Mouse (Mus musculus): ENCODE results near the gene Med21. TPM values are rescaled to one million over a fixed set of nuclear protein-coding genes. Genes with fewer than 3 reads are reported as not detected.

The Med21 gene
- polyA plus RNA-seq, 1 experiment from 2014 or later: 146 TPM

GRCm38 (mm10) chr6:146643184-146643570, 830 bp downstream of the Med21 start:
- no peak for ATAC-seq (ENCODE audit: insufficient number of reproducible peaks, insufficient read depth, low FRiP score, low read depth)
- Histone ChIP-seq H3K9ac (replicated peaks; ENCODE audit: low read depth, low read length) (peak overlapping the region; percentile 90), H3K9me3 (ENCODE audit: control insufficient read depth, low read depth, low read length) (no peaks in the 10 kb centered on the region), H3K4me2 (replicated peaks; ENCODE audit: low read depth, low read length) (peak overlapping the region; percentile 85), H3K27me3 (ENCODE audit: control insufficient read depth, insufficient read depth, low read length) (no peaks in the 10 kb centered on the region), H3K36me3 (ENCODE audit: control insufficient read depth, insufficient read depth, low read length) (no peaks in the 10 kb centered on the region), H3K27ac (ENCODE audit: low read length) (peak overlapping the region; percentile 96; the same call in 1 of the 2 replicates), H3K4me1 (ENCODE audit: control insufficient read depth, insufficient read depth, low read length) (0 out of 2 replicates have a peak, but pooled peaks cover 4% of the 10 kb centered on the region), H3K4me3 (ENCODE audit: low read depth, low read length) (peak overlapping the region; percentile 86)
- 30% methylated on average over 11 of the region's 11 CpGs for WGBS

DNA sequence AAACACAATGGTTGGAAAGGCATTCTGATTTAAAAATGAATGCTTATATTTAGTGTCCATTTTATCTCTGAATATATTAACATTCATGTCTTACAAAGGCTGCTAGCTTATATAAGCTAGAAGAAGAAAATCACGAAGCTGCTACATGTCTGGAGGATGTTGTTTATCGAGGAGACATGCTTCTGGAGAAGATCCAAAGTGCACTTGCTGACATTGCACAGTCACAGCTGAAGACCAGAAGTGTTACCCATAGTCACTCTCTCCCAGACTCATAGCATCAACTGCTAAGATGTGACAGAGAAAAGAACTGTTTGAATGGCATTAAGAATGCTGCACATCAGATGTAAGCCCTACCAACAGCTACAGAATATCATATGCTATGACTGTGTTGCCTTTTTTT, 7.7 kb downstream of the Med21 start:
- Histone ChIP-seq H3K4me1 (ENCODE audit: control insufficient read depth, insufficient read depth, low read length) (no peaks in the 10 kb centered on the region), H3K9ac (replicated peaks; ENCODE audit: low read depth, low read length) (no peak overlapping the region), H3K4me3 (ENCODE audit: low read depth, low read length) (no peak overlapping the region), H3K9me3 (ENCODE audit: control insufficient read depth, low read depth, low read length) (no peaks in the 10 kb centered on the region), H3K36me3 (ENCODE audit: control insufficient read depth, insufficient read depth, low read length) (peaks cover 12% of the 10 kb centered on the region), H3K27ac (ENCODE audit: low read length) (no peak overlapping the region), H3K27me3 (ENCODE audit: control insufficient read depth, insufficient read depth, low read length) (no peaks in the 10 kb centered on the region), H3K4me2 (replicated peaks; ENCODE audit: low read depth, low read length) (no peak overlapping the region)
- 60% methylated on average over 2 of the region's 2 CpGs for WGBS
- ATAC-seq (ENCODE audit: insufficient number of reproducible peaks, insufficient read depth, low FRiP score, low read depth): no peak

DNA sequence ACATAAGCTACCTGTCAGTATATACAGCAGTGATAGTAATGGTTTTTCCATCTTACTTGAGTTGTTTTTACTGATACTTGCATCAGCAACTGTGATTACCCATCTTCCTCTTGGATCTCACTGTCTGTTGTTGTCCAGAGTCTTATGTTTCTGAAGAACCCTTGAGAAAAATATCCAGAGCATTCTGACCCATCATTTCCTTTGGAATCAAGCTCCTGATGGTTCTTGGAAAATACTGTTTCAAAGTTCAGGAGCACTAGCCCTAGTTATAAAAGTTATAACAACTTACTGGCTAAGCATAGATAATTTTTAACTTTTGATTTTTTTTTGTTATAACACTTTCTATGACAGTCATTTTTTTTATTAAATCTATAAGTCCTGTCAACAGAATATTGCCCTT, 9.1 kb downstream of the Med21 start:
- H3K4me2 ChIP-seq (replicated peaks; ENCODE audit: low read depth, low read length): no peak overlapping the region
- H3K27ac ChIP-seq (ENCODE audit: low read length): no peak overlapping the region
- no peak for ATAC-seq (ENCODE audit: insufficient number of reproducible peaks, insufficient read depth, low FRiP score, low read depth)
- no peaks in the 10 kb centered on the region for H3K4me1 ChIP-seq (ENCODE audit: control insufficient read depth, insufficient read depth, low read length)
- H3K9me3 ChIP-seq (ENCODE audit: control insufficient read depth, low read depth, low read length): no peaks in the 10 kb centered on the region
- no peak overlapping the region for H3K4me3 ChIP-seq (ENCODE audit: low read depth, low read length)
- peaks cover 12% of the 10 kb centered on the region for H3K36me3 ChIP-seq (ENCODE audit: control insufficient read depth, insufficient read depth, low read length)
- H3K27me3 ChIP-seq (ENCODE audit: control insufficient read depth, insufficient read depth, low read length): no peaks in the 10 kb centered on the region
- H3K9ac ChIP-seq (replicated peaks; ENCODE audit: low read depth, low read length): no peak overlapping the region

DNA sequence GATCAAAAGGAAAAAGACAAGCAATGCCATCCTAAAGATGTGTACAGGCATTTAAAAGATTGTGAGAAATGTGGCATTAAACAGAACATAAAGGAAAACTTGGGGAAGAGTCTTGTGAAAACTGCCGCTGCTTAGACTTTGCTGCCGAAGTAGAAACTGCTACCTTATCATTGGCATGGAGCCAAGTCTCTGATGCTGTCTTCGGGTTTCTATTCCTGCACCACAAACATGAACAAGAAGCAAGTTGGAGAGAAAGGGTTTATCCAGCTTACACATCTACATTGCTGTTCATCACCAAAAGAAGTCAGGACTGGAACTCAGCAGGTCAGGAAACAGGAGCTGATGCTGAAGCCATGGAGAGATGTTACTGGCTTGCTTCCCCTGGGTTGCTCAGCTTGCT, 10.8 kb downstream of the Med21 start:
- Histone ChIP-seq H3K4me2 (replicated peaks; ENCODE audit: low read depth, low read length) (no peak overlapping the region), H3K27me3 (ENCODE audit: control insufficient read depth, insufficient read depth, low read length) (no peaks in the 10 kb centered on the region), H3K4me1 (ENCODE audit: control insufficient read depth, insufficient read depth, low read length) (no peaks in the 10 kb centered on the region), H3K9ac (replicated peaks; ENCODE audit: low read depth, low read length) (no peak overlapping the region), H3K9me3 (ENCODE audit: control insufficient read depth, low read depth, low read length) (no peaks in the 10 kb centered on the region), H3K4me3 (ENCODE audit: low read depth, low read length) (no peak overlapping the region), H3K27ac (ENCODE audit: low read length) (no peak overlapping the region), H3K36me3 (ENCODE audit: control insufficient read depth, insufficient read depth, low read length) (peaks cover 12% of the 10 kb centered on the region)
- ATAC-seq (ENCODE audit: insufficient number of reproducible peaks, insufficient read depth, low FRiP score, low read depth): no peak
- WGBS: 67% methylated on average over 3 of the region's 3 CpGs

DNA sequence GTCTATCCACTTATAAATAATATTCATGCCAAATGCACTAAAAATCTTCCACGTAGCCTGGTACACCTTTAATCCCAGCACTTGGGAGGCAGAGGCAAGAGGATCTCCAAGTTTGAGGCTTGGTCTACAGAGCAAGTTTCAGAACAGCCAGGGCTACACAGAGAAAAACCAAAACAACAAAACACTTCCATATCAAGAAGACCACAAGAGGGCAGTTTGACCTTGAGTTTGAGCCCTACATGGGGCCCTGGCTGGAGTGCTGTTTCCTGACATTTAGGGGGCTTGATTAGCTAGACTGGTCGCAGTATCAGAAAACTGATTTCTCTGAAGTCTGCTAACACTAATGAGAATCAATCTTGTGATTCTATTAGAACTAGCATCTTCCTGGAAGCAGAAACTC, 18.2 kb downstream of the Med21 start:
- Histone ChIP-seq H3K4me1 (ENCODE audit: control insufficient read depth, insufficient read depth, low read length) (no peaks in the 10 kb centered on the region), H3K4me3 (ENCODE audit: low read depth, low read length) (no peak overlapping the region), H3K9me3 (ENCODE audit: control insufficient read depth, low read depth, low read length) (no peaks in the 10 kb centered on the region), H3K36me3 (ENCODE audit: control insufficient read depth, insufficient read depth, low read length) (no peaks in the 10 kb centered on the region), H3K4me2 (replicated peaks; ENCODE audit: low read depth, low read length) (no peak overlapping the region), H3K9ac (replicated peaks; ENCODE audit: low read depth, low read length) (no peak overlapping the region), H3K27me3 (ENCODE audit: control insufficient read depth, insufficient read depth, low read length) (no peaks in the 10 kb centered on the region), H3K27ac (ENCODE audit: low read length) (no peak overlapping the region)
- no peak for ATAC-seq (ENCODE audit: insufficient number of reproducible peaks, insufficient read depth, low FRiP score, low read depth)
- 53% methylated on average over 2 of the region's 2 CpGs for WGBS

DNA sequence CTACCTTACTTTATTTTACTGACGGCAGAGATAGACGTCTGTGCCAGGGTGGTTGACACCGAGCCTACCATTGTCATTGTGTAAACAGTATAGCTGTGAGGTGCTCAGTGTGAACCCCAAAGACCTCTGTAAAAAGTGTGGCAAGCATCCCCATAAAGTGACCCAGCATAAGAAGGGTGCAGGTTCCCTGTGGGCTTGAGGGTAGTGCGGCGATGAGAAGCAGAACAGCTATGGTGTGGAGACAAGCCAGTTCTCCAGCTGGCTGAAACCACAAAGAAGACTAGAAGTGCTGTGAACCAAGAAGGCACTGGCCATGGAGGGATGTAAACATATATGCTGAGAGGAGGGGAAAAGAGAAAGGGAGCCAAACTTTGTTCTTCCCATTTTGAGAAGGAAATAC, 19.3 kb downstream of the Med21 start:
- ATAC-seq (ENCODE audit: insufficient number of reproducible peaks, insufficient read depth, low FRiP score, low read depth): no peak
- Histone ChIP-seq H3K27me3 (ENCODE audit: control insufficient read depth, insufficient read depth, low read length) (no peaks in the 10 kb centered on the region), H3K4me3 (ENCODE audit: low read depth, low read length) (no peak overlapping the region), H3K9ac (replicated peaks; ENCODE audit: low read depth, low read length) (no peak overlapping the region), H3K27ac (ENCODE audit: low read length) (no peak overlapping the region), H3K36me3 (ENCODE audit: control insufficient read depth, insufficient read depth, low read length) (no peaks in the 10 kb centered on the region), H3K4me2 (replicated peaks; ENCODE audit: low read depth, low read length) (no peak overlapping the region), H3K9me3 (ENCODE audit: control insufficient read depth, low read depth, low read length) (no peaks in the 10 kb centered on the region), H3K4me1 (ENCODE audit: control insufficient read depth, insufficient read depth, low read length) (no peaks in the 10 kb centered on the region)
- WGBS: 66% methylated on average over 5 of the region's 5 CpGs

GRCm38 (mm10) chr6:146662679-146663078, 20.3 kb downstream of the Med21 start:
- Histone ChIP-seq H3K36me3 (ENCODE audit: control insufficient read depth, insufficient read depth, low read length) (no peaks in the 10 kb centered on the region), H3K4me1 (ENCODE audit: control insufficient read depth, insufficient read depth, low read length) (no peaks in the 10 kb centered on the region), H3K4me2 (replicated peaks; ENCODE audit: low read depth, low read length) (no peak overlapping the region), H3K27ac (ENCODE audit: low read length) (no peak overlapping the region), H3K9me3 (ENCODE audit: control insufficient read depth, low read depth, low read length) (no peaks in the 10 kb centered on the region), H3K4me3 (ENCODE audit: low read depth, low read length) (no peak overlapping the region), H3K27me3 (ENCODE audit: control insufficient read depth, insufficient read depth, low read length) (no peaks in the 10 kb centered on the region), H3K9ac (replicated peaks; ENCODE audit: low read depth, low read length) (no peak overlapping the region)
- 27% methylated on average over 5 of the region's 5 CpGs for WGBS
- no peak for ATAC-seq (ENCODE audit: insufficient number of reproducible peaks, insufficient read depth, low FRiP score, low read depth)

GRCm38 (mm10) chr6:146664116-146664515, 21.8 kb downstream of the Med21 start:
- ATAC-seq (ENCODE audit: insufficient number of reproducible peaks, insufficient read depth, low FRiP score, low read depth): no peak
- Histone ChIP-seq H3K9ac (replicated peaks; ENCODE audit: low read depth, low read length) (no peak overlapping the region), H3K9me3 (ENCODE audit: control insufficient read depth, low read depth, low read length) (no peaks in the 10 kb centered on the region), H3K27ac (ENCODE audit: low read length) (no peak overlapping the region), H3K4me2 (replicated peaks; ENCODE audit: low read depth, low read length) (no peak overlapping the region), H3K4me3 (ENCODE audit: low read depth, low read length) (no peak overlapping the region), H3K36me3 (ENCODE audit: control insufficient read depth, insufficient read depth, low read length) (no peaks in the 10 kb centered on the region), H3K27me3 (ENCODE audit: control insufficient read depth, insufficient read depth, low read length) (no peaks in the 10 kb centered on the region), H3K4me1 (ENCODE audit: control insufficient read depth, insufficient read depth, low read length) (no peaks in the 10 kb centered on the region)
- 53% methylated on average over 5 of the region's 5 CpGs for WGBS

DNA sequence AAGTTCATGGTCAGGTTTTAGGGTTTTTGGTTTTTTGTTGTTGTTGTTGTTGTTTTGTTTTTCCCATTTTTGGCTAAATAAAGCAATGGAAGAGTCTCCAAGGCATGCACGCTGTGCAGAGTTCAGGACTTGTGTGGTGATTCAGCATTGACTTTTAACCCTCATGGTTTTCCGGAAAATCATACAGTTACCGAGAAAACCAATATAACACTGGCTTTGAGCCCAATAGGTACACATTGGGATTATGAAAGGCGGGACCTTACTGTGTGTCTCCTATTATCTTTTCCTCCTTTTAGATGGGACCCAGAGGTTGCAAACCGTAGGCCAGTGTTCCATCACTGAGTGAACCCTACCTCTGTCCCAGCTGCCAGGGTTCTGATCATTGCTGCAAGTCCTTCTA, 22.6 kb downstream of the Med21 start:
- H3K27me3 ChIP-seq (ENCODE audit: control insufficient read depth, insufficient read depth, low read length): no peaks in the 10 kb centered on the region
- no peaks in the 10 kb centered on the region for H3K4me1 ChIP-seq (ENCODE audit: control insufficient read depth, insufficient read depth, low read length)
- H3K27ac ChIP-seq (ENCODE audit: low read length): no peak overlapping the region
- no peak overlapping the region for H3K4me3 ChIP-seq (ENCODE audit: low read depth, low read length)
- no peaks in the 10 kb centered on the region for H3K36me3 ChIP-seq (ENCODE audit: control insufficient read depth, insufficient read depth, low read length)
- WGBS: 81% methylated on average over 5 of the region's 5 CpGs
- H3K9ac ChIP-seq (replicated peaks; ENCODE audit: low read depth, low read length): no peak overlapping the region
- no peak overlapping the region for H3K4me2 ChIP-seq (replicated peaks; ENCODE audit: low read depth, low read length)
- no peaks in the 10 kb centered on the region for H3K9me3 ChIP-seq (ENCODE audit: control insufficient read depth, low read depth, low read length)
- ATAC-seq (ENCODE audit: insufficient number of reproducible peaks, insufficient read depth, low FRiP score, low read depth): no peak

Measured in stomach, embryonic 14.5 days (tissue).